Mouse (Mus musculus): ENCODE results near the gene Megf11. TPM values are rescaled to one million over a fixed set of nuclear protein-coding genes. Genes with fewer than 3 reads are reported as not detected.

The Megf11 gene
- total and polyA plus RNA-seq, 3 experiments = 0.33 to 2.0 (median 1.6) TPM

- Histone ChIP-seq H3K27me3 (ENCODE audit: control insufficient read depth, insufficient read depth, low read length) (no peaks in the 10 kb centered on the region), H3K27ac (no peak overlapping the region), H3K36me3 (ENCODE audit: control insufficient read depth, insufficient read depth, low read length) (no peaks in the 10 kb centered on the region), H3K4me1 (ENCODE audit: control insufficient read depth, insufficient read depth, low read length) (peaks cover 4% of the 10 kb centered on the region), H3K9ac (ENCODE audit: low read depth, low read length) (no peak overlapping the region), H3K4me3 (no peak overlapping the region), H3K79me2 (replicated peaks; ENCODE audit: control insufficient read depth, insufficient read depth, low read length) (no peaks in the 10 kb centered on the region)
- TF ChIP-seq CTCF (IDR thresholded peaks at IDR 0.05) (no peak), POLR2A (IDR thresholded peaks at IDR 0.05; ENCODE audit: insufficient read depth, low read depth, low read length) (no peak)
- intact Hi-C loops (cut with DNase I) = no loop called here
- DNase-seq = no peak
Observed at GRCm38 (mm10) chr9:64462870-64463269, 77.4 kb downstream of the Megf11 start.

GRCm38 (mm10) chr9:64466090-64466489 lies 80.7 kb downstream of the Megf11 start:
- H3K4me1 ChIP-seq (ENCODE audit: control insufficient read depth, insufficient read depth, low read length) = no peaks in the 10 kb centered on the region
- WGBS = 70% methylated on average over 8 of the region's 8 CpGs
- DNase-seq = no peak
- H3K27me3 ChIP-seq (ENCODE audit: control insufficient read depth, insufficient read depth, low read length) = no peaks in the 10 kb centered on the region
- H3K36me3 ChIP-seq (ENCODE audit: control insufficient read depth, insufficient read depth, low read length) = no peaks in the 10 kb centered on the region
- H3K4me3 ChIP-seq = no peak overlapping the region
- H3K9ac ChIP-seq (ENCODE audit: low read depth, low read length) = no peak overlapping the region
- intact Hi-C loops (cut with DNase I) = no loop called here
- TF ChIP-seq EP300 (IDR thresholded peaks at IDR 0.05; ENCODE audit: insufficient read depth, low read depth, low read length) (no peak), CTCF (IDR thresholded peaks at IDR 0.05) (no peak), POLR2A (IDR thresholded peaks at IDR 0.05; ENCODE audit: insufficient read depth, low read depth, low read length) (no peak)
- H3K79me2 ChIP-seq (replicated peaks; ENCODE audit: control insufficient read depth, insufficient read depth, low read length) = no peaks in the 10 kb centered on the region
- no peak overlapping the region for H3K27ac ChIP-seq

GRCm38 (mm10) chr9:64466564-64466963 lies 81.1 kb downstream of the Megf11 start:
- intact Hi-C loops (cut with DNase I) = no loop called here
- no peak for DNase-seq
- H3K4me3 ChIP-seq = no peak overlapping the region
- H3K4me1 ChIP-seq (ENCODE audit: control insufficient read depth, insufficient read depth, low read length) = no peaks in the 10 kb centered on the region
- H3K36me3 ChIP-seq (ENCODE audit: control insufficient read depth, insufficient read depth, low read length) = no peaks in the 10 kb centered on the region
- 48% methylated on average over 4 of the region's 4 CpGs for WGBS
- H3K27ac ChIP-seq = no peak overlapping the region
- no peaks in the 10 kb centered on the region for H3K27me3 ChIP-seq (ENCODE audit: control insufficient read depth, insufficient read depth, low read length)
- no peak overlapping the region for H3K9ac ChIP-seq (ENCODE audit: low read depth, low read length)
- TF ChIP-seq EP300 (IDR thresholded peaks at IDR 0.05; ENCODE audit: insufficient read depth, low read depth, low read length) (no peak), CTCF (IDR thresholded peaks at IDR 0.05) (no peak), POLR2A (IDR thresholded peaks at IDR 0.05; ENCODE audit: insufficient read depth, low read depth, low read length) (no peak)
- H3K79me2 ChIP-seq (replicated peaks; ENCODE audit: control insufficient read depth, insufficient read depth, low read length) = no peaks in the 10 kb centered on the region

- H3K4me1 ChIP-seq (ENCODE audit: control insufficient read depth, insufficient read depth, low read length) = no peaks in the 10 kb centered on the region
- intact Hi-C loops (cut with DNase I) = no loop called here
- no peaks in the 10 kb centered on the region for H3K79me2 ChIP-seq (replicated peaks; ENCODE audit: control insufficient read depth, insufficient read depth, low read length)
- WGBS = 85% methylated on average over 1 of the region's 1 CpGs
- no peak overlapping the region for H3K9ac ChIP-seq (ENCODE audit: low read depth, low read length)
- no peak overlapping the region for H3K27ac ChIP-seq
- H3K27me3 ChIP-seq (ENCODE audit: control insufficient read depth, insufficient read depth, low read length) = no peaks in the 10 kb centered on the region
- no peak for DNase-seq
- H3K4me3 ChIP-seq = no peak overlapping the region
- H3K36me3 ChIP-seq (ENCODE audit: control insufficient read depth, insufficient read depth, low read length) = no peaks in the 10 kb centered on the region
- no peak for TF ChIP-seq POLR2A (IDR thresholded peaks at IDR 0.05; ENCODE audit: insufficient read depth, low read depth, low read length)
- TF ChIP-seq CTCF (IDR thresholded peaks at IDR 0.05) = no peak
- TF ChIP-seq EP300 (IDR thresholded peaks at IDR 0.05; ENCODE audit: insufficient read depth, low read depth, low read length) = no peak
Observed at GRCm38 (mm10) chr9:64470806-64471205, 85.4 kb downstream of the Megf11 start.

GRCm38 (mm10) chr9:64471336-64471735 lies 85.9 kb downstream of the Megf11 start:
- Histone ChIP-seq H3K27me3 (ENCODE audit: control insufficient read depth, insufficient read depth, low read length) (no peaks in the 10 kb centered on the region), H3K4me3 (no peak overlapping the region), H3K79me2 (replicated peaks; ENCODE audit: control insufficient read depth, insufficient read depth, low read length) (no peaks in the 10 kb centered on the region), H3K9ac (ENCODE audit: low read depth, low read length) (no peak overlapping the region), H3K27ac (no peak overlapping the region), H3K36me3 (ENCODE audit: control insufficient read depth, insufficient read depth, low read length) (no peaks in the 10 kb centered on the region), H3K4me1 (ENCODE audit: control insufficient read depth, insufficient read depth, low read length) (no peaks in the 10 kb centered on the region)
- WGBS = 76% methylated on average over 3 of the region's 3 CpGs
- no peak for TF ChIP-seq EP300 (IDR thresholded peaks at IDR 0.05; ENCODE audit: insufficient read depth, low read depth, low read length)
- TF ChIP-seq POLR2A (IDR thresholded peaks at IDR 0.05; ENCODE audit: insufficient read depth, low read depth, low read length) = no peak
- no peak for TF ChIP-seq CTCF (IDR thresholded peaks at IDR 0.05)
- intact Hi-C loops (cut with DNase I) = no loop called here
- no peak for DNase-seq

GRCm38 (mm10) chr9:64472165-64472564 lies 86.7 kb downstream of the Megf11 start:
- TF ChIP-seq POLR2A (IDR thresholded peaks at IDR 0.05; ENCODE audit: insufficient read depth, low read depth, low read length) (no peak), EP300 (IDR thresholded peaks at IDR 0.05; ENCODE audit: insufficient read depth, low read depth, low read length) (no peak), CTCF (IDR thresholded peaks at IDR 0.05) (no peak)
- intact Hi-C loops (cut with DNase I) = no loop called here
- no peaks in the 10 kb centered on the region for H3K36me3 ChIP-seq (ENCODE audit: control insufficient read depth, insufficient read depth, low read length)
- no peaks in the 10 kb centered on the region for H3K79me2 ChIP-seq (replicated peaks; ENCODE audit: control insufficient read depth, insufficient read depth, low read length)
- no peak for DNase-seq
- H3K27ac ChIP-seq = no peak overlapping the region
- H3K27me3 ChIP-seq (ENCODE audit: control insufficient read depth, insufficient read depth, low read length) = no peaks in the 10 kb centered on the region
- H3K4me1 ChIP-seq (ENCODE audit: control insufficient read depth, insufficient read depth, low read length) = no peaks in the 10 kb centered on the region
- no peak overlapping the region for H3K4me3 ChIP-seq
- no peak overlapping the region for H3K9ac ChIP-seq (ENCODE audit: low read depth, low read length)
- WGBS = 41% methylated on average over 2 of the region's 2 CpGs
